Mouse (Mus musculus): ENCODE measurements around the gene Kcnn1.

The Kcnn1 gene

DNA sequence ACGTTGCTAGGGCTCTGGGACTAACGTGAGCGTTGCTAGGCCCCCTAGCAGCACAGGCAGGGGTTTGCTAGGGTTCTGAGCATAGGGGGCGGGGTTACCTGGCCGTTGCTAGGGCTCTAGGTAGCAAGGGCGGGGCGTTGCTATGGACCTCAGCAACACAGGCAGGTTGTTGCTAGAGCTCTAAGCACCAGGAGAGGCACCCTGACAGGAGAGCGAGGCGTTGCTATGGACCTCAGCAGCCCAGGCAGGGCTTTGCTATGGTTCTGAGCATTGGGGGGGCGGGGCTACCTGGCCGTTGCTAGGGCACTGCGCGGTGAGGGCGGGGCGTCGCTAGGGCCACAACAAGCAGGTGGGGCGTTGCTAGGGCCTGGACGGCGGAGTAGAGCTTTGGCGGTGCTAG, 70.4 kb downstream of the Kcnn1 start:
- peak in 1 of 2 experiments; percentile 80 for DNase-seq (ENCODE audit: low spot score in 2 of 2)
